Comparison of ENCODE assay signal across 8 mouse cellular contexts in the genomic region with DNA sequence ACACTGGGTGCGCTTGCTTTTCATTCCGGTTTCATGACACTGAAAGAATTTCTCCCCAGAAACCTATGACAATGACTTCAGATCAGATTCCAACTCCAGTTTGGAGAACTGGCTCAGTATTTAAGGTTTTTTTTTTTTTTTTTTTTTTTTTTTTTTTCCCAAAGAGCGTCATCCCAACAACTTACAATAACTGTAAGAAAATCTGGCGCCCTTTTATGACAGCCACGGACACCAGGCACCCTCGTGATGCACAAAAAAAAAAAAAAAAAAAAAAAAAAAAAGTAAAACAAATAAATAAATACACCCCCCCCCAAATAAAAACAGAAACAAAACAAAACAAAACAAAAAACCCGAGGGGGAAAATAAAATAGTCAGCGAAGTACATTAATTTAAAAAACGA. TPM values are rescaled to one million over a fixed set of nuclear protein-coding genes. Genes with fewer than 3 reads are reported as not detected.
DNase-seq lines count a peak whose midpoint lies in the region; ATAC-seq and TF ChIP-seq lines count a peak whose summit lies in the region.

No protein-coding gene starts in this region.

- 9% methylated on average over 9 of the region's 9 CpGs for WGBS in heart, embryonic 10.5 days
- WGBS in forebrain, embryonic 13.5 days = 11% methylated on average over 9 of the region's 9 CpGs
- 12% methylated on average over 9 of the region's 9 CpGs for WGBS in liver, embryonic 15.5 days (ENCODE audit: insufficient replicate concordance)

- peak overlapping the region; percentile 76 for H3K27ac ChIP-seq in heart, embryonic 10.5 days
- no peak overlapping the region for H3K27ac ChIP-seq in forebrain, embryonic 13.5 days
- H3K27ac ChIP-seq in liver, embryonic 15.5 days (replicated peaks) = no peak overlapping the region

- H3K4me2 ChIP-seq in forebrain, embryonic 13.5 days = peak overlapping the region; percentile 65
- peak overlapping the region; percentile 90 for H3K4me2 ChIP-seq in liver, embryonic 15.5 days

- DNase-seq in heart, embryonic 10.5 days (ENCODE audit: low spot score) = no peak
- DNase-seq in heart, adult 11 months = no peak
- no peak for DNase-seq in right cerebral cortex, adult 2 months (ENCODE audit: low spot score in 2 of 2)
- DNase-seq in c-Kit-positive CD71-positive TER-119-positive erythroid progenitor cells, embryonic 14.5 days (ENCODE audit: low spot score) = no peak
- no peak for DNase-seq in layer of hippocampus, adult 11-12 months (ENCODE audit: low spot score)

- TF ChIP-seq CTCF in E14TG2a.4 (conservative IDR thresholded peaks at IDR 0.05; ENCODE audit: low read length) = no peak

- H3K9me3 ChIP-seq in heart, embryonic 10.5 days = no peaks in the 10 kb centered on the region
- H3K9me3 ChIP-seq in E14TG2a.4 (ENCODE audit: low read length) = no peaks in the 10 kb centered on the region
- no peaks in the 10 kb centered on the region for H3K9me3 ChIP-seq in forebrain, embryonic 13.5 days (replicated peaks)
- H3K9me3 ChIP-seq in liver, embryonic 15.5 days (replicated peaks) = no peaks in the 10 kb centered on the region

- H3K27me3 ChIP-seq in heart, embryonic 10.5 days (ENCODE audit: insufficient read depth, poor library complexity, severe bottlenecking) = no peaks in the 10 kb centered on the region
- H3K27me3 ChIP-seq in E14TG2a.4 (ENCODE audit: insufficient read depth, low read length) = peaks cover 16% of the 10 kb centered on the region
- H3K27me3 ChIP-seq in forebrain, embryonic 13.5 days = peaks cover 13% of the 10 kb centered on the region; the same call in 1 of the 2 replicates
- peaks cover 21% of the 10 kb centered on the region for H3K27me3 ChIP-seq in liver, embryonic 15.5 days

- no peaks in the 10 kb centered on the region; the same call in 1 of the 2 replicates for H3K4me1 ChIP-seq in heart, embryonic 10.5 days
- H3K4me1 ChIP-seq in E14TG2a.4 (replicated peaks; ENCODE audit: low read depth, low read length) = peaks cover 31% of the 10 kb centered on the region
- peaks cover 19% of the 10 kb centered on the region; the same call in 1 of the 2 replicates for H3K4me1 ChIP-seq in forebrain, embryonic 13.5 days
- peaks cover 90% of the 10 kb centered on the region for H3K4me1 ChIP-seq in liver, embryonic 15.5 days (replicated peaks)

- no peaks in the 10 kb centered on the region for H3K36me3 ChIP-seq in heart, embryonic 10.5 days
- no peaks in the 10 kb centered on the region for H3K36me3 ChIP-seq in E14TG2a.4 (ENCODE audit: insufficient read depth, low read length)
- H3K36me3 ChIP-seq in forebrain, embryonic 13.5 days (ENCODE audit: poor library complexity, severe bottlenecking) = no peaks in the 10 kb centered on the region
- H3K36me3 ChIP-seq in liver, embryonic 15.5 days (replicated peaks) = no peaks in the 10 kb centered on the region

- H3K9ac ChIP-seq in forebrain, embryonic 13.5 days = 0 out of 2 replicates have a peak overlapping the region, but pooled peaks have one; percentile 61
- peak overlapping the region; percentile 57; the same call in 1 of the 2 replicates for H3K9ac ChIP-seq in liver, embryonic 15.5 days

- peak overlapping the region; percentile 78 for H3K4me3 ChIP-seq in heart, embryonic 10.5 days
- peak overlapping the region; percentile 89 for H3K4me3 ChIP-seq in E14TG2a.4 (replicated peaks; ENCODE audit: low read length)
- peak overlapping the region; percentile 69 for H3K4me3 ChIP-seq in forebrain, embryonic 13.5 days
- H3K4me3 ChIP-seq in liver, embryonic 15.5 days (replicated peaks) = peak overlapping the region; percentile 72

- no peak for ATAC-seq in forebrain, embryonic 13.5 days
- no peak for ATAC-seq in liver, embryonic 15.5 days (ENCODE audit: insufficient read depth)

RNA-seq across cellular contexts. Expression of gene Rnase4, which starts 3.1 kb away (rescaled TPM):
- polyA plus RNA-seq in heart, embryonic 10.5 days (2016; fragmentation: Nextera tagmentation; extraction: Ambion mirVana) = 6.3 and 8.9 TPM in 2 replicates
- 6.7 and 7.0 TPM in 2 replicates for polyA plus RNA-seq in forebrain, embryonic 13.5 days (2015; fragmentation: Nextera tagmentation; extraction: Ambion mirVana)
- 23.0 and 23.7 TPM in 2 replicates for polyA plus RNA-seq in liver, embryonic 15.5 days (2015; fragmentation: Nextera tagmentation; extraction: Ambion mirVana)

RNA-seq across cellular contexts. Expression of gene Ang, which starts 3.2 kb away (rescaled TPM):
- 1.8 and 3.0 TPM in 2 replicates for polyA plus RNA-seq in heart, embryonic 10.5 days (2016; fragmentation: Nextera tagmentation; extraction: Ambion mirVana)
- polyA plus RNA-seq in forebrain, embryonic 13.5 days (2015; fragmentation: Nextera tagmentation; extraction: Ambion mirVana) = 0.93 and 1.8 TPM in 2 replicates
- polyA plus RNA-seq in liver, embryonic 15.5 days (2015; fragmentation: Nextera tagmentation; extraction: Ambion mirVana) = 6.8 and 7.4 TPM in 2 replicates

RNA-seq across cellular contexts. Expression of gene Olfr750, which starts 13.5 kb away (rescaled TPM):
- not detected in 2 replicates for polyA plus RNA-seq in heart, embryonic 10.5 days (2016; fragmentation: Nextera tagmentation; extraction: Ambion mirVana)
- 0.03 TPM in 1 of 2 replicates, not detected in the other for polyA plus RNA-seq in forebrain, embryonic 13.5 days (2015; fragmentation: Nextera tagmentation; extraction: Ambion mirVana)
- polyA plus RNA-seq in liver, embryonic 15.5 days (2015; fragmentation: Nextera tagmentation; extraction: Ambion mirVana) = not detected in 2 replicates

RNA-seq across cellular contexts. Expression of gene Eddm3b, which starts 26.5 kb away (rescaled TPM):
- polyA plus RNA-seq in heart, embryonic 10.5 days (2016; fragmentation: Nextera tagmentation; extraction: Ambion mirVana) = 0.13 TPM in 1 of 2 replicates, not detected in the other
- polyA plus RNA-seq in forebrain, embryonic 13.5 days (2015; fragmentation: Nextera tagmentation; extraction: Ambion mirVana) = not detected in 2 replicates
- polyA plus RNA-seq in liver, embryonic 15.5 days (2015; fragmentation: Nextera tagmentation; extraction: Ambion mirVana) = not detected in 2 replicates

RNA-seq across cellular contexts. Expression of gene Rnase12, which starts 30.3 kb away (rescaled TPM):
- polyA plus RNA-seq in heart, embryonic 10.5 days (2016; fragmentation: Nextera tagmentation; extraction: Ambion mirVana) = 0.28 and 0.53 TPM in 2 replicates
- polyA plus RNA-seq in forebrain, embryonic 13.5 days (2015; fragmentation: Nextera tagmentation; extraction: Ambion mirVana) = not detected in 2 replicates
- 1.2 and 1.7 TPM in 2 replicates for polyA plus RNA-seq in liver, embryonic 15.5 days (2015; fragmentation: Nextera tagmentation; extraction: Ambion mirVana)
